Mouse (Mus musculus): ENCODE data around the gene Notch1.

DNA sequence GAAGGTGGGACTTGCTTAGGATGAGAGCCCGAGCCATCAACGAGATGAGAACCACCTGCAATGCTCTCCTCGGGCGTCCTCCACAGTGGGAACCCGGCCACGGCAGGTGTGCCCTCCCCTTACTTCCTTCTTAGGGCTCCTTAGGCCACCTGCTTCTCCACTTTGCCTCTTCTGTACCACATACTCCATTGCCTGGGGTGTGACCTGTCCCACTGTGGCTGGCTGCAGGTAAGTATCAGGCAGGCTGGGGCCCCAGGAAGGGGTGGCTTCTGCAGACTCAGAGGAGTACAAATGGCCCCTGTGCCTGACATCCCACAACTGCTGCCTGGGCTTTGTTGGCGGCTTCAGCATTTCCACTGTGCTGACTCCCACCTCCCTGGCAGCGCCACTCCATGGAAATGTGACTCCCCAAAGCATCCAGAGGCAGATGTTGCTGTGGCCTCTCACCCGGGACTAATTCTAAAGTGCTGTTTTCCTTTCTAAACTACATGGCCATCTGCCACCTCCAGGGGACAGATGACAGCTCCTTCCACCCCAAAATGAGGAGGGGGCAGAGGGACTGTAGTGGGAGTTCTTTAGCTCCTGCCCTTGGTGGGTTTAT is 27.8 kb downstream of the Notch1 start:
- TF ChIP-seq CTCF (IDR thresholded peaks at IDR 0.05; ENCODE audit: low read depth) (no peak), EP300 (IDR thresholded peaks at IDR 0.05; ENCODE audit: low read depth) (no peak)
